Comparison of ENCODE assay signal across 9 mouse cellular contexts in the genomic region with DNA sequence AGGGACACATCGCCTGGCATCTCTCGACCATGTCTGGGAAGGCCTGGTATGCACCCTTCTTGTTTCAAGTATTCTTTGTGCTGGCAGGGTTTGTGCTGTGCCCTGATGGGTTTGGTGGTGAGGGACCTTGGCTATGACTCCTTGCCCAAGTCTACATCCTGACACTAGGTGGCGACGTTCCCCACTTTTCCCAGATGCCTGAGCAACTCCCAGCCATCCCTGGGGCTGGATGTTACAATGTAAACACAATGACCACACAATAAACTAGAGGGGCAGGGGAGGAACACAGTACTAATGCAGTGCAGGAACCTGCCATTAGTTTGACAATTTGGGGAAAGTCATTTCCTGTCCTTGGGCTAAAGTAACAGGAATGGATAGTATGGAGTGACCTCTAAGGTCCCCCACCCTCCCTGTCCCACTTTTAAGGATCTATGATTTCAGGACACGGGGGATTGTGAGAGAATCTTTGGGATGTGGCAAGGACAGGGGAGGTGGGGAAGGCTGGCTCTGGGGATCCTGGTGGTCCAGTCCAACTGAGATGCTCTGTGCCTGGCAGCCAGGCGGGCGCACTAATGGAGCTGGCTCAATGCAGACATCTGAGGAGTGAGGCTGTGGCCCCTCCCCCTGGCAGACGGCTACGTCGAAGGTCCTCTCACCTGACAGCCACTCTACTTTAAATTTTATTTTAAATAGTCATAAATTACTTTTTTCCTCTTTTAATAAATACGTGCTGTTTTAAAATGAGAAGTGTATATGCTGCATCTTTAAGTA.
DNase-seq lines count a peak whose midpoint lies in the region; ATAC-seq and TF ChIP-seq lines count a peak whose summit lies in the region.
"Had no signal": no experiment of that assay in that cellular context is flagged by ENCODE, and none has a peak within 500 bp of the region (broad histone marks: within the 10 kb centered on the region; RNA-seq: fewer than 3 reads in every experiment).

No protein-coding gene starts in this region.

- DNase-seq in Patski (ENCODE audit: low read depth, low spot score): peak; percentile 17
- DNase-seq in c-Kit-positive CD71-positive TER-119-positive erythroid progenitor cells, embryonic 14.5 days (ENCODE audit: low spot score): peak; percentile 7
- DNase-seq in layer of hippocampus, adult 9-10 months (ENCODE audit: low spot score): peak; percentile 61
- DNase-seq in lung, postnatal 25 days (ENCODE audit: low spot score): peak; percentile 85
- peak; percentile 68 for DNase-seq in retina, postnatal 7 days (ENCODE audit: low read depth, low spot score)

- H3K27me3 ChIP-seq in Patski: no peaks in the 10 kb centered on the region
- H3K27me3 ChIP-seq in forebrain, embryonic 12.5 days: no peaks in the 10 kb centered on the region
- no peaks in the 10 kb centered on the region for H3K27me3 ChIP-seq in hindbrain, embryonic 12.5 days
- H3K27me3 ChIP-seq: limb, embryonic 15.5 days had no signal

- in situ Hi-C loops in Patski (cut with MboI; ENCODE audit: low pct_unique_long_range_greater_than_20kb): no loop called here

- H3K4me3 ChIP-seq in forebrain, embryonic 12.5 days (replicated peaks): no peak overlapping the region
- no peak overlapping the region for H3K4me3 ChIP-seq in hindbrain, embryonic 12.5 days
- H3K4me3 ChIP-seq: limb, embryonic 15.5 days had no signal

- POLR2A ChIA-PET in Patski (lab: Charles Lee): no interaction called here

- CTCF ChIA-PET in Patski (lab: Charles Lee): interaction anchor here (0.7 to 2.1 kb wide), 6 partner anchors 10 to 87 kb away, joined by 3 to 8 read pairs (median 4); a partner anchor contains a TSS

- H3K9me3 ChIP-seq in forebrain, embryonic 12.5 days: no peaks in the 10 kb centered on the region
- no peaks in the 10 kb centered on the region for H3K9me3 ChIP-seq in hindbrain, embryonic 12.5 days (replicated peaks)
- H3K9me3 ChIP-seq: limb, embryonic 15.5 days had no signal

- no peak for TF ChIP-seq CTCF in Patski (IDR thresholded peaks at IDR 0.05)

- no peaks in the 10 kb centered on the region for H3K4me1 ChIP-seq in forebrain, embryonic 12.5 days
- no peaks in the 10 kb centered on the region for H3K4me1 ChIP-seq in hindbrain, embryonic 12.5 days

- no peak overlapping the region for H3K27ac ChIP-seq in forebrain, embryonic 12.5 days
- H3K27ac ChIP-seq in hindbrain, embryonic 12.5 days: no peak overlapping the region

- peaks cover 29% of the 10 kb centered on the region for H3K36me3 ChIP-seq in forebrain, embryonic 12.5 days (replicated peaks)
- peaks cover 26% of the 10 kb centered on the region for H3K36me3 ChIP-seq in hindbrain, embryonic 12.5 days

- no peak overlapping the region for H3K4me2 ChIP-seq in forebrain, embryonic 12.5 days
- no peak overlapping the region for H3K4me2 ChIP-seq in hindbrain, embryonic 12.5 days (replicated peaks)
- H3K4me2 ChIP-seq: limb, embryonic 15.5 days had no signal

- 48% methylated on average over 11 of the region's 11 CpGs for WGBS in forebrain, embryonic 12.5 days
- WGBS in hindbrain, embryonic 12.5 days: 46% methylated on average over 11 of the region's 11 CpGs

- H3K9ac ChIP-seq in forebrain, embryonic 12.5 days: no peak overlapping the region
- no peak overlapping the region for H3K9ac ChIP-seq in hindbrain, embryonic 12.5 days
- H3K9ac ChIP-seq: limb, embryonic 15.5 days had no signal

- peak; percentile 60 for ATAC-seq in Patski
- ATAC-seq in forebrain, embryonic 12.5 days (ENCODE audit: low FRiP score): peak; percentile 78; the same call in 1 of the 2 replicates
- peak; percentile 72 for ATAC-seq in hindbrain, embryonic 12.5 days (ENCODE audit: low FRiP score)
- no peak for ATAC-seq in inflammation-experienced regulatory T-cells, adult 6 months

Comparison
In these comparisons a context has a peak if more than half of its experiments do, and no peak if none do; other contexts are left out.
1. DNase-seq: peak in every context shown above with its lines; median percentile 85 in lung, postnatal 25 days; 68 in retina, postnatal 7 days; 61 in layer of hippocampus, adult 9-10 months; 17 in Patski; 7 in c-Kit-positive CD71-positive TER-119-positive erythroid progenitor cells, embryonic 14.5 days.